Mouse (Mus musculus) C2C12 (cell line): ENCODE results near the gene Ermap.

Experiments
- CEBPB ChIP-seq: IDR thresholded peaks from one replicate; pipeline ENCODE4 v1.6.1; 2011; ENCODE audit warnings: low read depth, mild to moderate bottlenecking, control low read depth, moderate library complexity
- CTCF ChIP-seq: IDR thresholded peaks from one replicate; pipeline ENCODE4 v1.5.1; 2011; ENCODE audit not compliant: control insufficient read depth, insufficient read depth, insufficient read length
- MAX ChIP-seq: IDR thresholded peaks from one replicate; pipeline ENCODE4 v1.6.1; 2011; ENCODE audit warnings: mild to moderate bottlenecking, control low read depth
- USF1 ChIP-seq: IDR thresholded peaks from one replicate; pipeline ENCODE4 v1.6.1; 2011; ENCODE audit warnings: low read depth, mild to moderate bottlenecking, control low read depth, moderate library complexity

DNA sequence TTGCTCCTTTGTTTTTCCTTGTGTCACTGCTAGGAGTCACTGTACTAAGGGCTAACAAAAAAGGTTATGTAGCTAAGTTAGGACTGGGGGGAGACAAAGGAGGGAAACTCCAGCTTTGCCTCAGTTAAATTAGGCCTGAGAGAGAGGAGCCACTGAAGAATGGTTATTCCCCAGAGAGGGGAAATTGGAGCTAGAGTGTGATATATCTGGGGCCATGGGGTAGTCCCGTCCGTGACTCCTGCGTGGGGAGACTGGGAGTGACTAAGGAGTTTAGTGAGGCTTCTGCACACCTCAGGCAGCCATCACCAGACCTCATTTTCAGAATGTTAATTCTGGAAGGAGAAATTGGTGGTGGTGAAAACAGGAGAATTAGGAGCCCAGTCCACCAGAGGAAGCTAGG lies 44.5 kb upstream of the Ermap start:
- TF ChIP-seq USF1 (no peak), CTCF (no peak), MAX (no peak), CEBPB (no peak)
